Mouse (Mus musculus) megakaryocyte, embryonic 14.5 days (primary cell): ENCODE measurements around the gene Vsnl1.

Source experiments
- FLI1 ChIP-seq: IDR thresholded peaks from 2 replicates; pipeline ENCODE4 v1.6.1; 2012; ENCODE audit warnings: low read length, inconsistent platforms, mixed read lengths
- GATA1 ChIP-seq: IDR thresholded peaks from 3 replicates; pipeline ENCODE4 v1.6.1; 2012; ENCODE audit warnings: mixed read lengths, low read length, inconsistent platforms, borderline replicate concordance

- TF ChIP-seq GATA1: no peak
- TF ChIP-seq FLI1: no peak
Observed at GRCm38 (mm10) chr12:11418112-11418511, 18.3 kb downstream of the Vsnl1 start.
